20 mouse cellular contexts compared by ENCODE assay signal in the genomic region with DNA sequence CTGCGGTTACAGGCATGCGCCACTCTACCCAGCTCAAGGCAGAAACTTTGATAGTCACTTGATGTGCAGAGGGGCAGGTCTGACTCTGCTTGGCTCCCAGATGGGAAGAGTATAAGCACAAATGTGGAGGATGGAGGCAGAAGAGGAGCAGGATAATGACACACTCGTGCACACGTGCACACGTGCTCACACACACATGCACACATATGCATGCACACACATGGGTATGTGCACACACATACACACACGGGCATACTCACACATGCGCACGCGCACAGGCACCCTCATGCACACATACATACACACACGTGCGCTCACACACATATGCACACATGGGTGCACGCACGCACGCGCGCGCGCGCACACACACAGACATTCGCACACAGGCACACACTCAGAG. TPM values are rescaled to one million over a fixed set of nuclear protein-coding genes. Genes with fewer than 3 reads are reported as not detected.
DNase-seq lines count a peak whose midpoint lies in the region; ATAC-seq and TF ChIP-seq lines count a peak whose summit lies in the region.
"Had no signal": no experiment of that assay in that cellular context is flagged by ENCODE, and none has a peak within 500 bp of the region (broad histone marks: within the 10 kb centered on the region; RNA-seq: fewer than 3 reads in every experiment).

No protein-coding gene starts in this region.

- ATAC-seq in megakaryocyte, adult 5-6 weeks (ENCODE audit: poor library complexity, severe bottlenecking) = no peak
- ATAC-seq: activated CD4-positive, CD25-positive, alpha-beta regulatory T cell, adult 4 months; CD4-positive, CD25-positive, alpha-beta regulatory T cell, adult 4 months; forebrain, embryonic 13.5 days; forebrain, embryonic 15.5 days; forebrain, postnatal 0 days had no signal

- H3K4me3 ChIP-seq in megakaryocyte, embryonic 14.5 days (replicated peaks) = peak overlapping the region; percentile 51
- no peak overlapping the region for H3K4me3 ChIP-seq in MEL (ENCODE audit: control insufficient read depth in 1 of 2, insufficient read depth in 1 of 2, low read depth in 2 of 2, low read length in 2 of 2)
- H3K4me3 ChIP-seq: embryonic facial prominence, embryonic 10.5 days; embryonic facial prominence, embryonic 12.5 days; forebrain, embryonic 13.5 days; forebrain, embryonic 15.5 days had no signal

- peaks cover 6% of the 10 kb centered on the region; the same call in 1 of the 2 replicates for H3K9me3 ChIP-seq in megakaryocyte, embryonic 14.5 days
- H3K9me3 ChIP-seq in MEL (replicated peaks; ENCODE audit: insufficient read depth, low read length) = no peaks in the 10 kb centered on the region
- H3K9me3 ChIP-seq: embryonic facial prominence, embryonic 10.5 days; embryonic facial prominence, embryonic 12.5 days; forebrain, embryonic 13.5 days; forebrain, embryonic 15.5 days; G1E had no signal

- TF ChIP-seq EP300 in MEL (IDR thresholded peaks at IDR 0.05; ENCODE audit: low read depth in 1 of 2, low read length in 2 of 2) = no peak

- peak; percentile 24 for DNase-seq in adrenal gland, postnatal 10 days
- DNase-seq in adrenal gland, adult 8-10 months = no peak
- peak; percentile 15 for DNase-seq in cerebellum, adult 9-11 months
- DNase-seq in cerebellum, adult 11 months = no peak
- no peak for DNase-seq in MEL (ENCODE audit: low read depth, low spot score)
- no peak for DNase-seq in layer of hippocampus, adult 8-10 months (ENCODE audit: low spot score in 2 of 2)
- DNase-seq: B cell, adult 2 months; cerebellum, adult 18-20 months; cerebellum, adult 8-10 months; forebrain, postnatal 0 days had no signal

- no peaks in the 10 kb centered on the region for H3K79me2 ChIP-seq in MEL (ENCODE audit: control insufficient read depth, insufficient read depth, low read length, poor library complexity)

- TF ChIP-seq POLR2A in MEL (IDR thresholded peaks at IDR 0.05; ENCODE audit: control insufficient read depth in 1 of 2, insufficient read depth in 1 of 2, low read depth in 1 of 2, low read length in 2 of 2, poor library complexity in 1 of 2) = no peak

- peaks cover 87% of the 10 kb centered on the region for H3K27me3 ChIP-seq in megakaryocyte, embryonic 14.5 days (replicated peaks)
- H3K27me3 ChIP-seq in MEL (ENCODE audit: control insufficient read depth in 1 of 2, insufficient read depth in 2 of 2, low read length in 2 of 2) = no peaks in the 10 kb centered on the region; a peak in 3 of 4 replicates
- H3K27me3 ChIP-seq: CH12.LX had no signal

- no peaks in the 10 kb centered on the region for H3K36me3 ChIP-seq in megakaryocyte, embryonic 14.5 days (replicated peaks; ENCODE audit: low read length)
- no peaks in the 10 kb centered on the region for H3K36me3 ChIP-seq in MEL (ENCODE audit: control insufficient read depth in 1 of 2, insufficient read depth in 2 of 2, low read length in 2 of 2)
- H3K36me3 ChIP-seq: embryonic facial prominence, embryonic 10.5 days; embryonic facial prominence, embryonic 12.5 days; forebrain, embryonic 15.5 days; G1E had no signal

- H3K9ac ChIP-seq in MEL (ENCODE audit: control insufficient read depth, low read depth, low read length, poor library complexity, severe bottlenecking) = no peak overlapping the region
- H3K9ac ChIP-seq: embryonic facial prominence, embryonic 12.5 days; forebrain, embryonic 13.5 days; forebrain, embryonic 15.5 days; forebrain, postnatal 0 days had no signal

- TF ChIP-seq RAD21 in MEL (IDR thresholded peaks at IDR 0.05; ENCODE audit: low read depth, low read length) = no peak

- no peak overlapping the region for H3K27ac ChIP-seq in MEL (ENCODE audit: control insufficient read depth, low read depth, low read length)
- H3K27ac ChIP-seq: embryonic facial prominence, embryonic 10.5 days; embryonic facial prominence, embryonic 12.5 days; forebrain, embryonic 13.5 days; forebrain, embryonic 15.5 days had no signal

- peaks cover 20% of the 10 kb centered on the region for H3K4me1 ChIP-seq in megakaryocyte, embryonic 14.5 days
- H3K4me1 ChIP-seq in MEL (ENCODE audit: control insufficient read depth in 1 of 2, insufficient read depth in 2 of 2, low read length in 2 of 2) = peaks cover 0 to 8% of the 10 kb centered on the region in 2 experiments; a peak in 1 of 4 replicates

- TF ChIP-seq CTCF in MEL (IDR thresholded peaks at IDR 0.05 in 2 of 3, conservative IDR thresholded peaks at IDR 0.05 in 1 of 3; ENCODE audit: control insufficient read depth in 1 of 3, insufficient read depth in 1 of 3, low read depth in 2 of 3, low read length in 3 of 3, poor library complexity in 1 of 3, severe bottlenecking in 1 of 3) = no peak

TF ChIP-seq in MEL, 35 proteins besides CTCF, POLR2A, EP300 and RAD21:
- no peak for TF ChIP-seq BHLHE40 (IDR thresholded peaks at IDR 0.05; ENCODE audit: borderline replicate concordance, low read depth, low read length)
- TF ChIP-seq POLR2AphosphoS5 (IDR thresholded peaks at IDR 0.05; ENCODE audit: borderline replicate concordance, low read depth, low read length) = peak; percentile 52; the same call in 1 of the 2 replicates

RNA-seq across cellular contexts. Expression of a gene that starts 27.2 kb away (rescaled TPM):
- 10 to 100 TPM; 30.4 to 34.6 TPM for total RNA-seq in adrenal gland, postnatal 10 days (2021)
- 10 to 100 TPM; 39.8 to 60.3 (median 49.4) TPM for total RNA-seq in adrenal gland, adult 8-10 months (2022)
- 11.7 and 13.4 TPM in 2 replicates for polyA plus RNA-seq in megakaryocyte, embryonic 14.5 days (2012; ENCODE audit: insufficient read depth, low replicate concordance)
- 21.5 and 28.8 TPM in 2 replicates for total RNA-seq in megakaryocyte, adult 5-6 weeks (2015)
- 23.9 and 26.0 TPM in 2 replicates for total RNA-seq in megakaryocyte, adult 5-6 weeks (2017)
- 15.7 and 18.0 TPM in 2 replicates for total RNA-seq in MEL (2012; rRNA removed)
- 10 to 100 TPM in 1 of 2 experiments, not detected in 1; 32.4 TPM for polyA plus RNA-seq in MEL (2012; ENCODE audit: insufficient read depth in 1 of 2, insufficient read length in 2 of 2, low read depth in 1 of 2, low replicate concordance in 2 of 2, missing spikeins in 1 of 2)
- 10 to 100 TPM; 37.4 to 40.7 (median 38.7) TPM for total RNA-seq in layer of hippocampus, adult 8-10 months (2022)

RNA-seq across cellular contexts. Expression of a gene that starts 32.6 kb away (rescaled TPM):
- 100 to 1,000 TPM; 549 to 558 TPM for total RNA-seq in adrenal gland, postnatal 10 days (2021)
- 1,000 to 10,000 TPM; 1,385 to 1,638 (median 1,575) TPM for total RNA-seq in adrenal gland, adult 8-10 months (2022)
- polyA plus RNA-seq in megakaryocyte, embryonic 14.5 days (2012; ENCODE audit: insufficient read depth, low replicate concordance) = not detected in 2 replicates
- not detected in 2 replicates for total RNA-seq in megakaryocyte, adult 5-6 weeks (2015)
- not detected in 2 replicates for total RNA-seq in megakaryocyte, adult 5-6 weeks (2017)
- total RNA-seq in MEL (2012; rRNA removed) = not detected in 2 replicates
- not detected for polyA plus RNA-seq in MEL (2012; ENCODE audit: insufficient read depth in 1 of 2, insufficient read length in 2 of 2, low read depth in 1 of 2, low replicate concordance in 2 of 2, missing spikeins in 1 of 2)
- 10 to 100 TPM; 10.3 to 13.1 (median 10.7) TPM for total RNA-seq in layer of hippocampus, adult 8-10 months (2022)
- total RNA-seq: CH12.LX had no signal
- polyA plus RNA-seq: activated CD4-positive, CD25-positive, alpha-beta regulatory T cell, adult 4 months; G1E had no signal

RNA-seq across cellular contexts. Expression of a gene that starts 46.0 kb away (rescaled TPM):
- 10 to 100 TPM; 38.0 to 54.0 TPM for total RNA-seq in adrenal gland, postnatal 10 days (2021)
- total RNA-seq in adrenal gland, adult 8-10 months (2022) = 10 to 100 TPM in 2 of 4 experiments, 1 to 10 TPM in 2; 4.3 to 11.4 (median 8.5) TPM
- 208 and 210 TPM in 2 replicates for polyA plus RNA-seq in megakaryocyte, embryonic 14.5 days (2012; ENCODE audit: insufficient read depth, low replicate concordance)
- 190 and 250 TPM in 2 replicates for total RNA-seq in megakaryocyte, adult 5-6 weeks (2015)
- total RNA-seq in megakaryocyte, adult 5-6 weeks (2017) = 124 and 127 TPM in 2 replicates
- total RNA-seq in MEL (2012; rRNA removed) = 341 and 345 TPM in 2 replicates
- polyA plus RNA-seq in MEL (2012; ENCODE audit: insufficient read depth in 1 of 2, insufficient read length in 2 of 2, low read depth in 1 of 2, low replicate concordance in 2 of 2, missing spikeins in 1 of 2) = 100 to 1,000 TPM; 100 to 566 TPM
- 1 to 10 TPM; 2.3 to 5.2 (median 3.4) TPM for total RNA-seq in layer of hippocampus, adult 8-10 months (2022)

Comparison
In these comparisons a context has a peak if more than half of its experiments do, and no peak if none do; other contexts are left out.
1. DNase-seq: peak in adrenal gland, postnatal 10 days (single experiment) and cerebellum, adult 9-11 months (single experiment); none in adrenal gland, adult 8-10 months (single experiment), cerebellum, adult 11 months (single experiment), MEL (single experiment) and layer of hippocampus, adult 8-10 months (0 of 2).
2. RNA of a gene that starts 32.6 kb away (total RNA-seq): 1,385 to 1,638 TPM in adrenal gland, adult 8-10 months and 549 to 558 TPM in adrenal gland, postnatal 10 days; 10.3 to 13.1 TPM in layer of hippocampus, adult 8-10 months, not detected in megakaryocyte, adult 5-6 weeks and not detected in MEL; every median in the first group is over 10 times any median in the second.